Mouse (Mus musculus): ENCODE measurements around the gene Gm47429.

GRCm38 (mm10) chr13:50443812-50444211 lies at the start of gene Gm47429:
- TF ChIP-seq CTCF (IDR thresholded peaks at IDR 0.05; ENCODE audit: control insufficient read depth, insufficient read depth, insufficient read length) (no peak), MYOD1 (IDR thresholded peaks at IDR 0.05; ENCODE audit: control insufficient read depth, insufficient read length, low read depth) (no peak), FOSL1 (IDR thresholded peaks at IDR 0.05; ENCODE audit: insufficient read depth, low read length, poor library complexity, severe bottlenecking) (no peak)

All from C2C12 (cell line).